Mouse (Mus musculus): Measurements from ENCODE around the gene Slc16a13.

GRCm38 (mm10) chr11:70212896-70213295 is 8.0 kb downstream of the Slc16a13 start:
- TF ChIP-seq EP300 (IDR thresholded peaks at IDR 0.05; ENCODE audit: insufficient read depth, low read depth, low read length), result no peak
- no peak for TF ChIP-seq POLR2A (IDR thresholded peaks at IDR 0.05; ENCODE audit: insufficient read depth, low read depth, low read length)
